8 mouse cellular contexts compared by ENCODE assay signal in the genomic region with DNA sequence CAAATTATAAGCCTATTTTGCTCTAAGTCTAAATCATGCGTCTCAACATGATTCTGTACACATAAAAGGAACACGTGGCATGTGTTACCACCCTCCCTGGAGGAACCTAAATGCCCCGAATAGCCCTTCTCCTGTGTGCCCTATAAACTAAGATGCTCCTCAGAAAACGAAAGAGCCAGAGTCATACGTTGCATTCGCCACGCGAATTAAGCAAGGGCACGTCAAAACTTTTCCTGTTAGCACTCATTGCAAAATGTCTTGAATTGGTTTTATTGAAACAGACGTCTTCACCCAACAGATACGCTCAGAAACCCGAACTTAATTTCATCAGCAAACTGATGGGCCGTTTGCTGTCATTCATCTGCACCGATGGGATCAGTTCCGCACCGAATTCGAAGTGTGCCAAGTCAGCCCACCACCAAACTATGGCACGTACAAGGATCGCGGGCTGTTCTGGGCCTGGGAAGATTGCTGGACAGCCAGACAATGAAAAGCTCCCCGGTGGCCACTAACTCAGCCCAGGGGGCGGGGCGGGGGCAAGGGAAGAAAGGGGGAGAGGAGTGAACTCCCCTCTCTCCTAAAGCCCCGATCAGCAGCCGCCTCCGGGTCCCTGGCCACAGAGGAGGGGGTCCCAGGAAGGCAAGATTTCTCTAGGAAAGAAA. TPM values are rescaled to one million over a fixed set of nuclear protein-coding genes. Genes with fewer than 3 reads are reported as not detected.
DNase-seq lines count a peak whose midpoint lies in the region; ATAC-seq and TF ChIP-seq lines count a peak whose summit lies in the region.

No protein-coding gene starts in this region.

- no peaks in the 10 kb centered on the region for H3K4me1 ChIP-seq in spleen, adult 2 months (ENCODE audit: control insufficient read depth, insufficient read depth, insufficient read length)
- H3K4me1 ChIP-seq in limb, embryonic 13.5 days, result peaks cover 50% of the 10 kb centered on the region

- peak overlapping the region; percentile 77 for H3K4me2 ChIP-seq in limb, embryonic 13.5 days (replicated peaks)

- DNase-seq in spleen, adult 2 months (ENCODE audit: low read depth in 1 of 2, low spot score in 2 of 2), result no peak
- no peak for DNase-seq in spleen, postnatal 14 days (ENCODE audit: low spot score in 2 of 2)
- DNase-seq in embryo, embryonic 9.5 days (ENCODE audit: extremely low spot score), result peak; percentile 85
- peak; percentile 45 to 46 for DNase-seq in heart, postnatal 10 days
- peak; percentile 55 for DNase-seq in naive thymus-derived CD4-positive, alpha-beta T cell, adult 2 months (ENCODE audit: low read depth)
- DNase-seq in frontal cortex, postnatal 14 days (ENCODE audit: low spot score in 2 of 2), result no peak

- peak overlapping the region; percentile 90 for H3K9ac ChIP-seq in limb, embryonic 13.5 days

- no peaks in the 10 kb centered on the region for H3K9me3 ChIP-seq in limb, embryonic 13.5 days

- ATAC-seq in limb, embryonic 13.5 days (ENCODE audit: low FRiP score, low read depth), result no peak
- no peak for ATAC-seq in erythroid progenitor cell, adult 5-6 weeks (replicated peaks; ENCODE audit: low FRiP score, poor library complexity, severe bottlenecking)

- H3K4me3 ChIP-seq in spleen, adult 2 months (ENCODE audit: extremely low read depth, insufficient read depth, insufficient read length), result peak overlapping the region; percentile 81
- H3K4me3 ChIP-seq in limb, embryonic 13.5 days, result peak overlapping the region; percentile 89

- no peak for TF ChIP-seq CTCF in spleen, adult 2 months (IDR thresholded peaks at IDR 0.05; ENCODE audit: extremely low read depth, insufficient read depth, insufficient read length, insufficient replicate concordance)

- no peaks in the 10 kb centered on the region for H3K27me3 ChIP-seq in spleen, adult 2 months (ENCODE audit: control insufficient read depth, insufficient read depth, low read length)
- H3K27me3 ChIP-seq in limb, embryonic 13.5 days, result no peaks in the 10 kb centered on the region

- under 1% methylated on average over 26 of the region's 26 CpGs for WGBS in spleen, adult 2 months
- WGBS in limb, embryonic 13.5 days, result under 1% methylated on average over 25 of the region's 26 CpGs

- TF ChIP-seq POLR2A in spleen, adult 2 months (IDR thresholded peaks at IDR 0.05; ENCODE audit: low read depth, low read length), result no peak

- intact Hi-C loops in heart, postnatal 10 days (cut with DNase I), result loop anchor here (2.0 kb wide), 1 partner anchor 83 kb away; no protein-coding TSS in a partner anchor

- H3K27ac ChIP-seq in spleen, adult 2 months (ENCODE audit: insufficient read depth, low read length), result 0 out of 2 replicates have a peak overlapping the region, but pooled peaks have one; percentile 2
- H3K27ac ChIP-seq in limb, embryonic 13.5 days, result peak overlapping the region; percentile 89; the same call in 1 of the 2 replicates

- no peaks in the 10 kb centered on the region for H3K36me3 ChIP-seq in spleen, adult 2 months (ENCODE audit: control insufficient read depth, insufficient read depth, low read length)
- H3K36me3 ChIP-seq in limb, embryonic 13.5 days, result no peaks in the 10 kb centered on the region; the same call in 1 of the 2 replicates

RNA-seq across cellular contexts. Expression of gene Nxn, which starts 1.2 kb away (rescaled TPM):
- 6.9 and 8.8 TPM in 2 replicates for polyA plus RNA-seq in spleen, adult 2 months (2012; rRNA removed)
- total RNA-seq in heart, postnatal 10 days (2021), result 10 to 100 TPM; 15.7 to 17.4 TPM
- 55.4 and 57.6 TPM in 2 replicates for polyA plus RNA-seq in limb, embryonic 13.5 days (2015; fragmentation: Nextera tagmentation; extraction: Ambion mirVana)
- 1.4 and 2.1 TPM in 2 replicates for total RNA-seq in erythroid progenitor cell, adult 5-6 weeks (2015; ENCODE audit: low replicate concordance)
- total RNA-seq in erythroid progenitor cell, adult 5-6 weeks (2017; ENCODE audit: low replicate concordance), result 0.98 TPM in 1 of 2 replicates, not detected in the other

RNA-seq across cellular contexts. Expression of gene Timm22, which starts 9.0 kb away (rescaled TPM):
- polyA plus RNA-seq in spleen, adult 2 months (2012; rRNA removed), result 7.5 and 10.0 TPM in 2 replicates
- 10 to 100 TPM; 43.4 to 51.7 TPM for total RNA-seq in heart, postnatal 10 days (2021)
- 125 and 126 TPM in 2 replicates for polyA plus RNA-seq in limb, embryonic 13.5 days (2015; fragmentation: Nextera tagmentation; extraction: Ambion mirVana)
- total RNA-seq in erythroid progenitor cell, adult 5-6 weeks (2015; ENCODE audit: low replicate concordance), result 4.2 and 4.7 TPM in 2 replicates
- 2.3 and 4.0 TPM in 2 replicates for total RNA-seq in erythroid progenitor cell, adult 5-6 weeks (2017; ENCODE audit: low replicate concordance)

Comparison
In these comparisons a context has a peak if more than half of its experiments do, and no peak if none do; other contexts are left out.
1. DNase-seq: peak in embryo, embryonic 9.5 days (single experiment), heart, postnatal 10 days (2 of 2) and naive thymus-derived CD4-positive, alpha-beta T cell, adult 2 months (single experiment); none in spleen, adult 2 months (0 of 2), spleen, postnatal 14 days (0 of 2) and frontal cortex, postnatal 14 days (0 of 2).
2. RNA of gene Nxn, which starts 1.2 kb away (total RNA-seq): 15.7 to 17.4 TPM in heart, postnatal 10 days; 0.98 to 2.1 TPM in erythroid progenitor cell, adult 5-6 weeks; every median in the first group is over 4 times any median in the second.
3. RNA of gene Timm22, which starts 9.0 kb away (total RNA-seq): 43.4 to 51.7 TPM in heart, postnatal 10 days; 2.3 to 4.7 TPM in erythroid progenitor cell, adult 5-6 weeks; every median in the first group is over 4 times any median in the second.